Comparison of ENCODE assay signal across 36 mouse cellular contexts in genomic region chr12:72184929-72185328, GRCm38 (mm10). TPM values are rescaled to one million over a fixed set of nuclear protein-coding genes. Genes with fewer than 3 reads are reported as not detected.
"Had no signal": no experiment of that assay in that cellular context is flagged by ENCODE, and none has a peak within 500 bp of the region (broad histone marks: within the 10 kb centered on the region; RNA-seq: fewer than 3 reads in every experiment).

TSS of gene Ccdc175 (minus strand) at chr12:72185029.

- H3K9me3 ChIP-seq: limb, embryonic 12.5 days; limb, embryonic 13.5 days; limb, embryonic 15.5 days; liver, embryonic 12.5 days; liver, embryonic 13.5 days; liver, embryonic 15.5 days; lung, embryonic 15.5 days; midbrain, embryonic 10.5 days; midbrain, embryonic 12.5 days; midbrain, embryonic 13.5 days; midbrain, embryonic 15.5 days had no signal

- DNase-seq: left cerebral cortex, postnatal 4 days; liver; liver, embryonic 13.5 days; liver, postnatal 0 days; lung, adult 18-20 months; lung, adult 2 months; lung, embryonic 14.5 days; lung, postnatal 10 days; lung, postnatal 14 days; lung, postnatal 36 days; lung, postnatal 4 days; midbrain, embryonic 14.5 days had no signal

- H3K36me3 ChIP-seq: limb, embryonic 12.5 days; limb, embryonic 13.5 days; limb, embryonic 15.5 days; liver, embryonic 12.5 days; liver, embryonic 13.5 days; liver, embryonic 15.5 days; lung, embryonic 15.5 days; midbrain, embryonic 10.5 days; midbrain, embryonic 12.5 days; midbrain, embryonic 13.5 days; midbrain, embryonic 15.5 days had no signal

- H3K4me3 ChIP-seq: left cerebral cortex, adult 2 months; limb, embryonic 12.5 days; limb, embryonic 13.5 days; limb, embryonic 15.5 days; liver, embryonic 12.5 days; liver, embryonic 13.5 days; liver, embryonic 15.5 days; lung, embryonic 15.5 days; megakaryocyte, embryonic 14.5 days; midbrain, embryonic 10.5 days; midbrain, embryonic 12.5 days; midbrain, embryonic 13.5 days; midbrain, embryonic 15.5 days; myocyte had no signal

- H3K27ac ChIP-seq: left cerebral cortex, adult 2 months; limb, embryonic 12.5 days; limb, embryonic 13.5 days; limb, embryonic 15.5 days; liver, embryonic 12.5 days; liver, embryonic 13.5 days; liver, embryonic 14.5 days; liver, embryonic 15.5 days; lung, embryonic 15.5 days; macrophage; midbrain, embryonic 10.5 days; midbrain, embryonic 12.5 days; midbrain, embryonic 13.5 days; midbrain, embryonic 15.5 days had no signal

- H3K27me3 ChIP-seq: limb, embryonic 12.5 days; limb, embryonic 13.5 days; limb, embryonic 15.5 days; liver, embryonic 12.5 days; liver, embryonic 13.5 days; liver, embryonic 15.5 days; lung, embryonic 15.5 days; megakaryocyte, embryonic 14.5 days; midbrain, embryonic 12.5 days; midbrain, embryonic 13.5 days; midbrain, embryonic 15.5 days had no signal

- H3K4me1 ChIP-seq: limb, embryonic 12.5 days; limb, embryonic 13.5 days; limb, embryonic 15.5 days; liver, embryonic 12.5 days; liver, embryonic 13.5 days; liver, embryonic 15.5 days; lung, embryonic 15.5 days; megakaryocyte, embryonic 14.5 days; midbrain, embryonic 10.5 days; midbrain, embryonic 12.5 days; midbrain, embryonic 13.5 days; midbrain, embryonic 15.5 days had no signal

RNA-seq across cellular contexts. Expression of gene Ccdc175, which starts in this region (rescaled TPM):
- polyA plus RNA-seq: limb, embryonic 11.5 days; limb, embryonic 12.5 days; limb, embryonic 13.5 days; limb, embryonic 14.5 days; limb, embryonic 15.5 days; liver, adult 2 months; liver, embryonic 11.5 days; liver, embryonic 12.5 days; liver, embryonic 13.5 days; liver, embryonic 14.5 days; liver, embryonic 15.5 days; liver, embryonic 16.5 days; liver, postnatal 0 days; lung, adult 2 months; lung, embryonic 14.5 days; lung, embryonic 15.5 days; lung, embryonic 16.5 days; lung, postnatal 0 days; macrophage; midbrain, embryonic 10.5 days; midbrain, embryonic 11.5 days; midbrain, embryonic 12.5 days; midbrain, embryonic 13.5 days; midbrain, embryonic 15.5 days; midbrain, embryonic 16.5 days; myocyte had no signal
